Mouse (Mus musculus): ENCODE results near the gene Cnppd1.

DNA sequence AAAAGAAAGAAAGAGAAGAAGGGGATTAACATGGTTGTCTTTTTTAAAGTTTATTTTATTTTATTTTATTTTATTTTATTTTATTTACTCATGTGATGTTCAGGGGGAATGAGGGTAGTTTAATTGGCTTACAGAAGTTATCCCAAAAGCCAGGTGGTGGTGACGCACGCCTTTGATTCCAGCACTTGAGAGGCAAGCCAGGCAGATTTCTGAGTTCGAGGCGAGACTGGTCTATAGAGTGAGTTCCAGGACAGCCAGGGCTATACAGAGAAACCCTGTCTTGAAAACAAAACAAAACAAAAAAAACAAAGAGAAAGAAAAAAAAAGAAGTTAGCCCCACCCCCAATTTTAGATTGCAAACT, 17.7 kb upstream of the Cnppd1 start:
- no peak for TF ChIP-seq CTCF (IDR thresholded peaks at IDR 0.05; ENCODE audit: low read depth, low read length)
- TF ChIP-seq POLR2A (IDR thresholded peaks at IDR 0.05; ENCODE audit: borderline replicate concordance, low read depth, low read length), result no peak

Measured in bone marrow macrophage, adult 2 months (primary cell).